Comparison of ENCODE assay signal across 13 mouse cellular contexts in the genomic region with DNA sequence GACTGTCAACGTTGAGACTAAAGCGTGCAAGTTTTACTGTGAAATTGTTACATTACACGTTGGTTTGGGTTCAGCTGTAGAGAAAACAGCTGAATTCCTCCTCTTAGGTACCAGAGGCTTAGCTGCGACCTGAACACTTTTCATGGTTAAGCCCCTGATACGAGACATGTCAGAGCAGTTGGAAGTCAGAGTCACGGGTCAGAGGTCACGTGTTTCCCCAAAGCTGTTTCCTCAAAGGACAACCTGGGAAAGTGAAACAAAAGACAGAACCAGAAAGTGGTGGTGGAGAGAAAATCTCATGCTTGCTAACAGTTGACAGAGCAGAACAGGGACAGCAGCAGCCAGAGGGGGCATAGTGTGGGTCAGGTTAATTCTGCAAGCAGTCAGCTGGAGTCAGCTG.
"Had no signal": no experiment of that assay in that cellular context is flagged by ENCODE, and none has a peak within 500 bp of the region (broad histone marks: within the 10 kb centered on the region; RNA-seq: fewer than 3 reads in every experiment).

No protein-coding gene starts in this region.

- ATAC-seq: liver, embryonic 12.5 days had no signal

- H3K4me2 ChIP-seq: limb, embryonic 15.5 days; liver, embryonic 12.5 days; lung, embryonic 14.5 days; midbrain, embryonic 12.5 days; neural tube, embryonic 12.5 days; stomach, embryonic 15.5 days had no signal

- DNase-seq: kidney, adult 11 months; kidney, adult 9 months; kidney, postnatal 10 days; lung, embryonic 14.5 days; lung, postnatal 10 days; lung, postnatal 4 days; spleen, adult 18-20 months; thymus, postnatal 4 days had no signal

- H3K27ac ChIP-seq: limb, embryonic 15.5 days; liver, embryonic 12.5 days; midbrain, embryonic 12.5 days; neural tube, embryonic 12.5 days; stomach, embryonic 15.5 days had no signal

- H3K9me3 ChIP-seq: limb, embryonic 15.5 days; liver, embryonic 12.5 days; midbrain, embryonic 12.5 days; neural tube, embryonic 12.5 days; stomach, embryonic 15.5 days had no signal

- H3K27me3 ChIP-seq: limb, embryonic 15.5 days; midbrain, embryonic 12.5 days; neural tube, embryonic 12.5 days; stomach, embryonic 15.5 days had no signal

- H3K36me3 ChIP-seq: limb, embryonic 15.5 days; liver, embryonic 12.5 days; midbrain, embryonic 12.5 days; neural tube, embryonic 12.5 days; stomach, embryonic 15.5 days had no signal

- H3K4me3 ChIP-seq: limb, embryonic 15.5 days; liver, embryonic 12.5 days; midbrain, embryonic 12.5 days; neural tube, embryonic 12.5 days; stomach, embryonic 15.5 days had no signal

- H3K9ac ChIP-seq: limb, embryonic 15.5 days; liver, embryonic 12.5 days; lung, embryonic 14.5 days; midbrain, embryonic 12.5 days; neural tube, embryonic 12.5 days; stomach, embryonic 15.5 days had no signal
